Mouse (Mus musculus) kidney, adult 2 months (tissue): ENCODE measurements around the gene Nat8f2. TPM values are rescaled to one million over a fixed set of nuclear protein-coding genes. Genes with fewer than 3 reads are reported as not detected.
"Not testable (repeated sequence)": the region's sequence is repeated elsewhere in the genome, so short reads cannot be mapped to it uniquely, and the experiment has no call there.

ENCODE experiments used
- DNase-seq: peaks from one replicate; pipeline ENCODE4 v3.0.0; 2021
- H3K27ac ChIP-seq: fragments of 200-500 bp; 2 replicates; pipeline ENCODE4 v1.5.1; 2012; ENCODE audit warnings: low read depth, low read length, control low read depth, inconsistent platforms; ENCODE audit not compliant: insufficient read depth
- H3K27me3 ChIP-seq: fragments of 200-500 bp; replicated peaks from 2 replicates; pipeline ENCODE4 v1.6.1; 2012; ENCODE audit warnings: mild to moderate bottlenecking, moderate library complexity, low read length, inconsistent platforms; ENCODE audit not compliant: control insufficient read depth, insufficient read depth
- H3K36me3 ChIP-seq: fragments of 200-500 bp; 2 replicates; pipeline ENCODE4 v1.6.1; 2012; ENCODE audit warnings: mild to moderate bottlenecking, moderate library complexity, low read length, inconsistent platforms; ENCODE audit not compliant: control insufficient read depth, insufficient read depth
- H3K4me1 ChIP-seq: fragments of 200-500 bp; 2 replicates; pipeline ENCODE4 v1.6.1; 2011; ENCODE audit warnings: low read length; ENCODE audit not compliant: control insufficient read depth, insufficient read depth
- H3K4me3 ChIP-seq: fragments of 200-500 bp; 2 replicates; pipeline ENCODE4 v1.5.1; 2011; ENCODE audit warnings: mild to moderate bottlenecking, low read depth, low read length, control low read depth; ENCODE audit not compliant: insufficient read depth
- CTCF ChIP-seq: fragments of 200-500 bp; conservative IDR thresholded peaks from 2 replicates; pipeline ENCODE4 v1.5.1; 2011; ENCODE audit warnings: low read depth, mild to moderate bottlenecking, control low read depth, low read length, moderate library complexity, mixed read lengths; ENCODE audit not compliant: insufficient read depth, insufficient read length
- POLR2A ChIP-seq: fragments of 200-500 bp; IDR thresholded peaks from one replicate; pipeline ENCODE4 v1.6.1; 2011; ENCODE audit warnings: low read depth, low read length, control low read depth
- WGBS: fragments of 180-500 bp; shearing (Covaris S2); methylation state at CpG from one replicate; pipeline ENCODE4 v1.1.7; 2018; 5-methylcytosine and 5-hydroxymethylcytosine counted together
- polyA plus RNA-seq: library from polyadenylated mRNA; depleted of rRNA; stranded (reverse); fragments of >200 nt; gene quantifications from 2 replicates; pipeline ENCODE4 v1.2.3, GENCODE M21; 2012

The Nat8f2 gene
- polyA plus RNA-seq, 1 experiment: 5.7 TPM

GRCm38 (mm10) chr6:85846921-85847320 lies 22.0 kb downstream of the Nat8f2 start:
- WGBS: 52% methylated on average over 1 of the region's 1 CpGs
- no peaks in the 10 kb centered on the region for H3K27me3 ChIP-seq
- peaks cover 4% of the 10 kb centered on the region; the same call in 1 of the 2 replicates for H3K4me1 ChIP-seq
- DNase-seq: no peak
- H3K4me3 ChIP-seq: no peak overlapping the region
- no peak overlapping the region for H3K27ac ChIP-seq
- no peak for TF ChIP-seq CTCF
- TF ChIP-seq POLR2A: no peak
- no peaks in the 10 kb centered on the region for H3K36me3 ChIP-seq

GRCm38 (mm10) chr6:85843677-85844458 lies 25.1 kb downstream of the Nat8f2 start:
- DNase-seq: not testable (repeated sequence)
- WGBS: 87% methylated on average over 25 of the region's 25 CpGs

GRCm38 (mm10) chr6:85839982-85840381 lies 29.0 kb downstream of the Nat8f2 start:
- Histone ChIP-seq H3K36me3 (no peaks in the 10 kb centered on the region), H3K27ac (no peak overlapping the region), H3K4me3 (no peak overlapping the region), H3K27me3 (no peaks in the 10 kb centered on the region), H3K4me1 (no peaks in the 10 kb centered on the region)
- TF ChIP-seq CTCF (no peak), POLR2A (no peak)
- no peak for DNase-seq
- WGBS: 64% methylated on average over 4 of the region's 4 CpGs

More at GRCm38 (mm10) chr6:85843677-85844458, 25.1 kb downstream of the Nat8f2 start:
- not testable (repeated sequence) for H3K36me3 ChIP-seq, H3K4me1 ChIP-seq, H3K27ac ChIP-seq, H3K27me3 ChIP-seq, H3K4me3 ChIP-seq

- 84% methylated on average over 8 of the region's 8 CpGs for WGBS
- Histone ChIP-seq H3K36me3 (no peaks in the 10 kb centered on the region), H3K4me1 (peaks cover 8% of the 10 kb centered on the region), H3K4me3 (no peak overlapping the region), H3K27me3 (no peaks in the 10 kb centered on the region), H3K27ac (no peak overlapping the region)
- no peak for TF ChIP-seq CTCF
- no peak for TF ChIP-seq POLR2A
- DNase-seq: no peak
Measured at GRCm38 (mm10) chr6:85838674-85839073, 30.3 kb downstream of the Nat8f2 start.

- 22% methylated on average over 7 of the region's 12 CpGs for WGBS
- not testable (repeated sequence) for H3K4me3 ChIP-seq, H3K27me3 ChIP-seq, H3K36me3 ChIP-seq, DNase-seq, H3K27ac ChIP-seq
- peaks cover 11% of the 10 kb centered on the region for H3K4me1 ChIP-seq
- peak; percentile 38 for TF ChIP-seq CTCF
Measured at GRCm38 (mm10) chr6:85837307-85837706, 31.7 kb downstream of the Nat8f2 start.

- not testable (repeated sequence) for H3K27me3 ChIP-seq, H3K27ac ChIP-seq, H3K4me3 ChIP-seq, H3K36me3 ChIP-seq
- DNase-seq: peak; percentile 77
- TF ChIP-seq CTCF: peak; percentile 30
- WGBS: 19% methylated on average over 9 of the region's 9 CpGs
- peaks cover 12% of the 10 kb centered on the region for H3K4me1 ChIP-seq
Measured at GRCm38 (mm10) chr6:85836827-85837226, 32.1 kb downstream of the Nat8f2 start.

GRCm38 (mm10) chr6:85836098-85836497 lies 32.9 kb downstream of the Nat8f2 start:
- not testable (repeated sequence) for H3K27me3 ChIP-seq, H3K36me3 ChIP-seq, H3K4me3 ChIP-seq, H3K27ac ChIP-seq
- WGBS: 44% methylated on average over 5 of the region's 5 CpGs
- H3K4me1 ChIP-seq: peaks cover 12% of the 10 kb centered on the region
- DNase-seq: peak; percentile 63

GRCm38 (mm10) chr6:85835104-85835503 lies 33.9 kb downstream of the Nat8f2 start:
- not testable (repeated sequence) for H3K4me3 ChIP-seq, H3K27ac ChIP-seq, H3K27me3 ChIP-seq, H3K36me3 ChIP-seq
- DNase-seq: peak; percentile 86
- H3K4me1 ChIP-seq: peaks cover 15% of the 10 kb centered on the region
- WGBS: 50% methylated on average over 1 of the region's 2 CpGs

GRCm38 (mm10) chr6:85834504-85835100 lies 34.4 kb downstream of the Nat8f2 start:
- peak; percentile 70 for DNase-seq
- not testable (repeated sequence) for H3K4me3 ChIP-seq, H3K36me3 ChIP-seq, H3K27me3 ChIP-seq
- Histone ChIP-seq H3K4me1 (peaks cover 20% of the 10 kb centered on the region), H3K27ac (peak overlapping the region; percentile 85)
